Mouse (Mus musculus): ENCODE results near the gene Fam117b.

Fam117b gene

GRCm38 (mm10) chr1:59995646-59996045 lies 82.8 kb downstream of the Fam117b start:
- no peak for DNase-seq

- DNase-seq = no peak
Measured at GRCm38 (mm10) chr1:59997352-59997751, 84.5 kb downstream of the Fam117b start.

- DNase-seq = no peak
Measured at GRCm38 (mm10) chr1:60000319-60000718, 87.5 kb downstream of the Fam117b start.

- DNase-seq = no peak
Measured at GRCm38 (mm10) chr1:60007337-60007736, 94.5 kb downstream of the Fam117b start.

GRCm38 (mm10) chr1:60008743-60009142 lies 95.9 kb downstream of the Fam117b start:
- no peak for DNase-seq

- DNase-seq = no peak
Measured at GRCm38 (mm10) chr1:60013779-60014178, 101.0 kb downstream of the Fam117b start.

GRCm38 (mm10) chr1:60015511-60015910 lies 102.7 kb downstream of the Fam117b start:
- no peak for DNase-seq

- DNase-seq = no peak
Measured at GRCm38 (mm10) chr1:60016136-60016611, 103.4 kb downstream of the Fam117b start.

GRCm38 (mm10) chr1:60017031-60017469 lies 104.2 kb downstream of the Fam117b start:
- no peak for DNase-seq
